Mouse (Mus musculus) frontal cortex, postnatal 36 days (tissue): ENCODE results near the gene Gigyf1.
A peak's percentile ranks its signal among the peaks of the same experiment; 100 is the strongest.

Experiments used
- DNase-seq, 2 experiments: peaks; one replicate each; pipeline ENCODE4 v3.0.0; 2022; ENCODE audit warnings: low spot score in 2 of 2

Gigyf1 gene

DNA sequence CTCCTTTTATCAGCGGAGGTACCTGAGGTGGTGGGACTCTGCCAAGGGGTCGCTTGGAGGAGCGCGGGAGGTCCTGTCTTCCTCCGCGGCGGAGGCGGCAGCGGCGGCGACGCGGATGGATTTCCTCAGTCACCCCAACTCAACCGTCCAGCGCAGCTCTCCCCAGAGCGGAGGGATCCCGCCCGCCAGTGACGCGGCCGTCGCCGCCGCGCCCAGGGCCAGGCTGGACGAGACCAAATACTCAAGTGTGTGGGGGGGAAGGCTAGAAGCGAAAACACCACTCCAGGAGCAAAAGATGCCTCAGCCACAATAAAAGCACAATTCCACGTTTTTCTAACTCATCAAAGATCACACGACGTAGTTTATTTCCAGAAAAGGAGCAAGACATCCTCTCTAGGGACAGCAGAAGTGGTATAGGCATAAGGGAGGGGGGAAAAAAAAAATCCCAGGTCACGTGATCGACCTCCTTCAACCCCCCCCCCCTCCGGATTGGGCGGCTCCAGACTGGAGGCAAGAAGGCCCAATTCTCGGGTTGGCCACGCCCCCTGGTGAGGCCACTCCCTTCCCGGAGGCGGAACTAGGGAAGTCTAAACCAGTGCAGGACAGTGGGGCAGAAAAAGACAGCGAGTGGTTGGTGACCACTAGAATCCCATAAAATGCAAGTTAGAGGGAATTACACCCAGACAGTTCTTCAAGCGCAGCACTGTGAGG, 14.9 kb downstream of the Gigyf1 start, which contains the start of the genes Epo and Gnb2:
Gene Epo (minus strand): TSS at position 126 of the 711 bp plus-strand sequence.
Gene Gnb2 (minus strand): TSS at position 394 of the 711 bp plus-strand sequence.
- peak; percentile 95 to 96 for DNase-seq

DNA sequence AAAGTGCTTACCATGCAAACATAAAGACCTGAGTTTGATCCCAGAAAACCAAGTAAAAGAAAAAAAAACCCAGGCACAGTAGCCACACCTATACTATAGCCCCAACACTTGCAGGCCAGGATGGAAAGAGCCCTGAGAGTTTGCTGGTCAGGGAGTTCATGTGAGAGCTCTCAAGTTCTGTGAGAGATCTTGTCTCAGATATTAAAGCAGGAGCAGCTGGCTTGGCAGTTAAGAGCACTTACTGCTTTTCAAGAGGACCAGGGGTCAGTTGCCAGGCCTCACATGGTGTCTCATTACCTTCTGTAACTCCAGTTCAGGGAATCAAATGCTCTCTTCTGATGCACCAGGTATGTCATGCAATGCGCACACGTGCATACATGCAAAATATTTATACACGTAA, 16.4 kb downstream of the Gigyf1 start:
- no peak for DNase-seq

DNA sequence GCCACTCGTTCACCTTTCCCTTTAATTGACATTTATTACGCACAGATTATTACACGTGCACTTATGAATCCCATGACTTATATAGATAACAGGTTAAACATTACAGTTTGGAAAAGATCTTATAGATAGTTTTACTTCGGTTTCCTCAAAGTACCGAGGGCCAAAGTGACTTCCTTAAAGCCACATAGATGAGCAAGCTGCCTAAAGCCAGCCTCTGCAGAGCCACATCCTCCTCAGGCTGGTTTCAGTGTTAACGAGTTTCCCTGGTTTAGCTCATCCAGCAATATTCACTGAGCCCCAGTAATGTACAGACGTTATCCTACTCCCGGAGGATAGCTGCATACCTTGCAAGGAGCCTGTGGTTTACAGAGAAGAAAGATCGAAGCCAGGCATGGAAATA, 17.0 kb downstream of the Gigyf1 start:
- DNase-seq, result no peak

DNA sequence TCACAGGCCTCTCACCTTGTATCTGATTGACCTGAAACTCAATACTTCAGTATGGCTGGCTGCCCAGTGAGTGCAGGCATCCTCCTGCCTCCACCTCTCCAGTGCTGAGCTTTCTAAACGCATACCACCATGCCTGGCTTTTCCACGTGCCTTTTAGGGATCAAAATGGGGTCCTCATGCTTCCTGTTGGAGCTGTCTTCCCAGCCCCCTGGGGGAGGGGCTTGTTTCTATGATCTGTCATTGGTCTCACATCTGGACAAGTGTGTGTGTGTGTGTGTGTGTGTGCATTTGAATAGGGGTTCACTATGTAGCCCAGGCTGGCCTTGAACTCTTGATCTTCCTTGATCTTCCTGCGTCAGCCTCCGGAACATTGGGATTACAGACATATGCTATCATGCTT, 19.1 kb downstream of the Gigyf1 start:
- DNase-seq, result no peak

DNA sequence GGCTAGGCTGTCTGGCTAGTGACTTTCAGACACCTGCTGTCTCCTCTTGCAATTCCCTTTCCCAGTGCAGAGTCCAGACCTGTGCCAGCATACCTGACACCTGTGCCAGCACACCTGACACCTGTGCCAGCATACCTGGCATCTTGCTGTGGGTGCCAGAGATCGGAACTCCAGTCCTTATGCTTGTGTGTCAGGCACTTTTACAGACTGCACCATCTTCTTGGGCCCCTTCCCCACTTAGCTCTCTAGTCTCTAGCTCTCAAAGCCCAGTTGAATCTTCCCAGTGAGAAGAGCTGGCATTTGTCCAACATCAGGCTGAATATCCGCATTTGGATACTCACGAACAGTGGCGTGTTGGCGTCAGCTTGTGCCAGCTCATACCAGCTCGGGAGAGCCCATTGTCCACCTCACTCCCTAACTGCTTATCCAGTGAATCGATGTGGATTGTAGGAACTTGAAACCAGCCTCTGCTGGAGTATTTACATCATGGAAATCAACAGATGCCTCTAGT, 21.0 kb downstream of the Gigyf1 start:
- peak in 1 of 2 experiments; percentile 52 for DNase-seq

DNA sequence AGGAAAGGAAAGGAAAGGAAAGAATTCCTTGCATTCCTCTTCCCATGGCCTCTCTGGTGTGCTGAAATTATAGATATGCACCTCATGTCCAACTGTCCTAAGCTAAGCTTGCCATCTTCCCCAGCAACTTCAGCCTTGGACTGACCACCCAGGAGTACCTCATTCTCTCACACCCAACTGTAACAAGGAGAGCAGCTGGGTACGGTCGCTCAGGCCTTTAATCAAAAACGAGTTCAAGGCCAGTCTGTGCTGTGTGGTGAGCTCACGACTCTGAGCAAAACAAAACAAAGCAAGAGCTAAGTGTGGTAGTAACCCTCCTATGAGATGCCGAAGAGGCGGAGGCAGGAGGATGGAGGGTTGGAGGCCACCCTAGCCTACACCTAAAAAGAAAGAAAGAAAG, 22.6 kb downstream of the Gigyf1 start:
- no peak for DNase-seq

DNA sequence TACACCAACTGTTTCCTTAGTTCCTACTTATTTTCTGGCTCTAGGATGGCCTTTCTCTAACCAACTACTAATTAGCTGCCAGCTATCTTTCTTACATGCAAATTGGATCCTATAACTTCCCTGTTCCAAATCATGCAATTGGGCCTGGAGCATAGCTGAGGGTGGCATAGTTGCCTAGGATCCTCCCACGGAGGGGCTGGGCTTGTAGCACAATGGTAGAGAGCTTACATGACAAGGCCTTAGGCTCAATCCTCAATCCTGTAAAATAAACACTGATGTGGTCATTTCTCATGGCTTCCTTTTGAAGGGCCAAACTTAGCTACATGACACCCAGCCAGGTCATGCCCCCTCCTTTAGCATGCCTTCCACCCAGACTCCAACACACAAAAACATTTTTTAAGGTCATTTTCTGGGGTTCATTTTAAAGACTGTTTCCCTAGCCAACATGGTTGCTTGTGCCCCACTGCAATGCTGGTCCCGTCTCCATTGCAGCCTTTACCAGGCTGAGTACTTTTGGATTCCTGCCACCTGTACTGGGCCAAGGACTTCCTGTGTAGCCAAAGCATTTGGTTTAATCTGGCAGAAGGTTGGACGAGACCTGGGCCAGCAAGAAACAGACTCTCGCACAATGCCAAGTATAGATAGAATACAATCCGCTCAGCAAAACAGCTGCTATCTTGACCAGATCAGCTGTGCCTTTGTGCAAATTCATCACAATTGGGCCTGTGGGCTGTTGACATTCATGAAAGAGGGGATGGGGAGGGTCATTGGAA, 23.6 kb downstream of the Gigyf1 start:
- DNase-seq, result no peak

DNA sequence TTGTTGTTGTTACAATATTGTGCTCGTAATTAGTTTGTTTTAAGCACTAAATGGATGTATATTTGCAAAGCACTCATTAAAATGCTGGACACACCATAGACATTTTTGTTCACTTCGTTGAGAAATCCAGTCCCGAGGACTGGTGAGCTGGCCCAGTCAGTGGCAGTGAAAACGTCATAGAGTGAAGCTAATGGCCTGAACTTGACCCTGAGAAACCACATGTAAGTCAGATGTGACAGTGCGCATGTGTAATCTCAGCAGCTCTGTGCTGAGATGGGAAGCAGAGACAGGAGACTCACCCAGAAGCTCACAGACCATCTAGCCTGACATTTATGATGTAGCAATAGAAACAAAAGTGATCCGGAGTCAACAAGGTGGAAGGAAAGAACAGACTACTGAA, 26.6 kb downstream of the Gigyf1 start:
- DNase-seq, result no peak

DNA sequence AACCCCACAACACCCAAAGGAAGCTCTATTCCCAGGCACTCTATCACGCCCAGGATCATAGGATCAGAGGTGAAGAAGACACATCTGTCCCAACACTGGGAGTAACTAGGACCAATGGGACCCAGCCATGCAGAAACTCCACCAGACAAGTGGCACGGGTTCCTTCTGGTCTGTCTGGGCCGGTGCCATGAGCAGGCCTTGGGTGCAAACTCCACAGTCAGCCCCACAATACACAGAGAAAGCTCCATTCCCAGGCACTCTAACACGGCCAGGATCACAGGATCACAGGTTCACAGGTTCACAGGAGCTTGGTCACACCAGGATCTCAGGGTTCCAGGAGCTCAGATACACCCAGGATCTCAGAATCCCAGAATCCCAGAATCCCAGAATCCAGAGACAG, 27.2 kb downstream of the Gigyf1 start:
- no peak for DNase-seq

DNA sequence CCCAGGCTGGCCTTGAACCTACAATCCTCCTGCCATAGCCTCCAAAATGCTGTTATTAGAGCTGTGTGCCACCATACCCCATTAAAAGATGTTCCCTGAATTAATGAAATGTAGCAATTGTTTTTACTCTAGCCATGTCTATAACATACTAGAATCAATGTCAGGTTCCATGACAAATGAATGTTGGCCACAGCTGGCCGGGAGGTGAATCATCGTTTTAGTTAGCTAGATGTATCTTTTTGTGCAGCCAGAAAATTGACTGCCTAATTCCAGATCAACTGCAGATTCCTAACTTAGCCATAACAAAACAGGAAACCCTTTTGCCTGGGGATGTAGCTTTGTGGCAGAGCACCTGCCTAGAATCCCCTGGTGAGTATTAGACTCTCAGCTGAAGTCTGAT, 31.5 kb downstream of the Gigyf1 start:
- DNase-seq, result no peak

DNA sequence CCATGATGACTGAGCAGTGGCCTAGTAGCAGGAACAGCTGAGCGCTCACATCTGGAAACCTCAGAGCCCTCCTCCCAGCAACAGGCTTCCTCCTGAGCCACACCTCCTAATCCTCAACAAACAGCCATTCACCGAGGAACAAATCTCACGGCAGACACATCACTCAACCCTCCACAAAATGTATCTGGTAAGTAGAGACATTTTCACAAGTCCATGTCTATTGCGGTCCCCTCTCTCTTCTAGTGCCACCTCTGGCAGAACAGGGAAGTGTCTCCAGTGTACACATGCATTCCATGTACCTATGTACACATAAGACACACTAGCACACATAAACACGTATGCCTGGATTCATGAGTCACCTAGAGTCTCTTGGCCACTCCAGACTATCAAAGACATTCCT, 32.8 kb downstream of the Gigyf1 start:
- no peak for DNase-seq

DNA sequence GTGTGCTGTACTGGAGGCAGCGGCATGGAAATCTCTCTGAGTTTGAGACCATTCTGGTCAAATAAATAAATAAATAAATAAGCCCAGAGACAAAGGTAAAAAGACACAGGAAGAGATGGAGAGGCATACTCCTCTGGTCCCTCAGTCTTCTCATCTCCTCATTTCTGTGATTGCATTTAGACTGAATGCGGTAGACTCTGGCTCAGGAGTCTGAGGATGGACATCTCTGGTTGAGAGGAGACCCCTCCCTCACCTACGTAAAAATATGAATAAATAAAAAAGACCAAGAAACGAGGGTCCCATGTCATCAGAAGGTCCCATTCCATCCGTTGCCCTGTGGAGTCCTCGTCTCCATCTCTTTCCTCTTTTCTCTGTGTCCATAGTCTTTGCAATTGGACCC, 34.7 kb downstream of the Gigyf1 start:
- no peak for DNase-seq

DNA sequence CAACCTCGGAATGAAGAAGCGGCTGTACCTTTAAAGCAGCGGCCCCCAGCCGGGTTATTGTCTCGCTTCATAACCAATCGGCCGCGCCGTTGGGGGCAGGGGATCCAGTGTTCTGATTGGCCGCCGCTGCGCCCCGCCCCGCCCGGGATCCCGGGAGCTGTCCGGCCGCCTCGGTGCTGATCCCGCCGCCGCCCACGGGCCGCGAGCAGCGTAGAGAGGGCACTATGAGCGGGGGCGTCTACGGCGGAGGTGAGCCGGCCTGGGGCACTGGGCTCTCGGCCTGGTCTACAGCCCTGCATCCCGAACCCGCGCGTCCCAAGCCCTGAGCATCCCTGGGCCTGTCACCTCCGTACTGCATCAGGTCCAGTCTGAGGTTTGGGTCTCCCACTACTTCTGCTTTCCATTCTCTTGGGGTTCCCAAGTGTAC, 35.1 kb downstream of the Gigyf1 start, which contains the start of gene Actl6b:
Gene Actl6b (plus strand): TSS at position 107 of the 427 bp plus-strand sequence.
- DNase-seq, result peak; percentile 90 to 93

DNA sequence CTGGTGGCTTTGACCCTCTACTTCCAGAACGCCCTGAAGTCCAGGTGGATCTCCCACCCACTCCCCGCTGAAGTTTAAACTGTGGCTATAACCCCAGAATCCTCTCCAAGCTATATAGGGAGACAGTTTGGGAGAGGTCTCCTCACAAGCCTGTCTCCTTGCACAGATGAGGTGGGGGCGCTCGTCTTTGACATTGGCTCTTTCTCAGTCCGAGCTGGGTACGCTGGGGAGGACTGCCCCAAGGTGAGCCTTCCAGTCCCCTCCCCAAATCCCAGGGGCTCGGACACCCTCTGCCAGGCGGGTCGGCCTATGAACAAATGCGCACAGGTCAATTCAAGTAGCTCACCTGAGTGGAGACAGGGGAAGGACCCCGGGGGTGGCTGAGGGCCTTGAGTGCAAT, 35.5 kb downstream of the Gigyf1 start:
- DNase-seq, result no peak

DNA sequence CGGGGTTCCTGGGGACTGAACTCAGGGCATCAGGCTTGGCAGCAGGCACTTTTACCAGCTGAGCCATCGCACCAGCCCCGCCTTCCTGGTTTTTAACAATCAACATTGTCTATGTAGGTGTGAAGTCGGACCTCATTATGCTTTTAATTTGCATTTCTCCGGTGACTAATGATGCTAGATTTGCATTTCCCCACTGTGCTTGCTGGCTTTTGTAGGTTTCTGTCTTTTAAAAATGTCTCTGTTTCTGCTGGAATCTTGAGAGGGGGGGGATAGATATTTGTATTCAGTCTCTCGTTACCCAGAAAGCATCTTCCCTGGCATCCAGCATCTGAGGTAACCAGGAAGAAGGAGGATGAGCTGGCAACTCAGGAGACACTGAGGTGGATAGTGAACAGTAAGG, 43.2 kb downstream of the Gigyf1 start:
- DNase-seq, result no peak

DNA sequence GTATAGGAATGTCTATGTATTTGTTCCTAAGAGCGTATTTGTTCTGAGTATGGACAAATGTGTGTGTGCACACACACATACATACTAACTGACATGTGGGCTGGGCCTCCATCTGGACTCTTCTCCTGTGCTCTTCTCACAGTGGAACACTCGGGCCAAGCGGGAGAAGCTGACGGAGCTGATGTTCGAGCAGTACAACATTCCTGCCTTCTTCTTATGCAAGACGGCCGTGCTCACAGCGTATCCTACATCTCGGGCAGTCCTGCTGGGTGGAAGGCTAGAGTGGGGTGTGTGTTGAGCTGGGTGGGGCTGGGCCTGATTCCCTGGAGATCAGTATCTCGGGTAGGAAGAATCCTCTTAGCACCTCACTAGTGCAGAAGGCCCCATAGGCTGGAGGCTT, 44.6 kb downstream of the Gigyf1 start:
- peak in 1 of 2 experiments; percentile 54 for DNase-seq

DNA sequence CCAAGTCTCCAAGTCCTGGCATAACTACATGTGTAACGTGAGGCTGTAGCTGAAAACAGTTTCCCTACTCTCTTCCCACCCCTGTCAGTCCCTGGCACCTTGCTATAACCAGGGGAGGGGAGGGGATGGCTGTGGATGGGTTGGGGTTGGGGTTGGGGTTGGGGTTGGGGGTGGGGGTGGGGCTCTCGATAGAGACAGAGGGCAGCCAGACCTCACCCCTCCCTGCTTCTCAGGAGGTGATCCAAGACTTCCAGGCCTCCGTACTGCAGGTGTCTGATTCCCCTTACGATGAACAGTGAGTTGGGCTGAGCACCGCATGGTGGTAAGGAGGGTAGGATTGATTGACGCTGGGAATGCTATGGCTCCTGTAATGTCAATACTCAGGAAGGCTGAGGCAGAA, 47.4 kb downstream of the Gigyf1 start:
- no peak for DNase-seq

DNA sequence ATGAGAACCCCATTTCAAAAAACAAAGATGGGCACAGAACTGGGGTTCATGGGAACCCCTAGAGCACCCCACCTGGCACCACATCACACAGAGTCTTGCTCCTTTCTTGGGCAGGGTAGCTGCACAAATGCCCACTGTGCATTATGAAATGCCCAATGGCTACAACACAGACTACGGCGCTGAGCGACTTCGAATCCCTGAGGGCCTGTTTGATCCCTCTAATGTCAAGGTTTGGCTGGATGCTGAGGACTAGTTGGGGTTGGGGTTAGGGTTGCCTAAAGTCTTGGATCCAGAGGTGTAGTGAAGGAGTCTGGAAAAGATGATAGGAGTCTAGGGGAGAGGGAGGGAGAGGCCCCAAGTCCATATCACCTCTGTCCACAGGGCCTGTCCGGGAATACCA, 48.1 kb downstream of the Gigyf1 start:
- DNase-seq, result no peak

DNA sequence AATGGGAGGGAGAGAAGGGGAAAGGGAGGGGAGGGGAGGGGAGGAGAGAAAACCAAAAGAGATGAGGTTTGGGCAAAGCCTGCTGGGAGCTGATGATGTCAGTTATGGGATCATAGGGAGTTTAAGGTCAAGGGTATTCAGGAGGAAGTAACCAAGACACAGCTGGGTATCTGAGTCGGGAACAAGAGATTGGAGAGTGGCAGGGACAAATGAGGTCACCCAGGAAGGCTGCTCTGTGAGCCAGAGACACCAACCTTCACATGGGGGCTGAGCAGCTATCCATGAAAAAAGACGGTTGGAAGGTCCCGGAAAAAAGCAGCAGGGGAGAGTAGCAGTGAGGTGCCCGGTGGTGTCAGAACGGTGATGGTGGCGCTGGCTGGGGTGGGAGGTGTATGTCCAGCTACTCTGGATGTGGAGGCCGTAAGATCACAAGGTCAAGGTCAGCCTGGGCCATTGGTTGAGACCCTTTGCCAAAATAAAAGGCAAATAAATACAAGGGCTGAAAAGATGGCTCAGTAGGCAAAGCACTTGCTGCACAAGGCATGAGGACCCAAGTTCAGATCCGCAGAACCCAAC, 50.0 kb downstream of the Gigyf1 start:
- DNase-seq, result no peak

DNA sequence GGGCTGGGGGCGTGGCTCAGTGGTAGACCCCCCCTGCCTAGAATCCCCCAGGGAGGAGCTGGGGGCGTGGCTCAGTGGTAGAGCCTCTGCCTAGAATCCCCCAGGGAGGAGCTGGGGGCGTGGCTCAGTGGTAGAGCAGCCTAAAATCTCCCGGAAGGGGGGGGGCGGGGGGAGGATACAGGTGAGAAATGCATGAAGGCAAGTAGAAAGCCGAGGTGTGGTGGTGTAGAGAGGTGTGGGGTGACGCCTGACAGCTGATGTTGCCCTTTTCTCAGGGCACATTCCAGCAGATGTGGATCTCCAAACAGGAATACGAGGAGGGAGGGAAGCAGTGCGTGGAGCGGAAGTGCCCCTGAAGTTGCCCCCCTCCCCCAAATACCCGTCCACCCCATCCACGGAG, 50.7 kb downstream of the Gigyf1 start:
- no peak for DNase-seq

DNA sequence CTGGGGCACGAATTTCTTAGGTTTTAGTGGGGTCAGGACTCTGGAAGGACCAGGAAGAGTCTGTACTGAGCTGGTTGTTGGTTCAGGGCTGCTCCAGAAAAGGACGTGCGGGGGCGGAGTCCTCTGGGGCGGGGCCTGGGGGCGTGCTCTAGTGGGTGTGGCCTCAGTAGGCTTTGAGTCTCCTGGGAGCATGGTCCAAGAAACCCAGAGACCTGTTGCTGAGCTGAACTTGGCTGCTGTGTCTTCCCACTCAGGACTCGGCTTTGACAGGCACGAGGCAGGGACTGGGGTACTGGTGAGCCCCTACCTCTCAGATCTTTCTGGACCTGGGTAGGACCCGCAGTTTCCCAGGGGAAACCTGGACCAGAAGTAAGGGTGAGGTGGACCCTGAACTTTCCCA, 51.3 kb downstream of the Gigyf1 start, which contains the start of gene Tfr2:
Gene Tfr2 (plus strand): TSS at position 176 of the 400 bp plus-strand sequence.
- DNase-seq, result no peak

DNA sequence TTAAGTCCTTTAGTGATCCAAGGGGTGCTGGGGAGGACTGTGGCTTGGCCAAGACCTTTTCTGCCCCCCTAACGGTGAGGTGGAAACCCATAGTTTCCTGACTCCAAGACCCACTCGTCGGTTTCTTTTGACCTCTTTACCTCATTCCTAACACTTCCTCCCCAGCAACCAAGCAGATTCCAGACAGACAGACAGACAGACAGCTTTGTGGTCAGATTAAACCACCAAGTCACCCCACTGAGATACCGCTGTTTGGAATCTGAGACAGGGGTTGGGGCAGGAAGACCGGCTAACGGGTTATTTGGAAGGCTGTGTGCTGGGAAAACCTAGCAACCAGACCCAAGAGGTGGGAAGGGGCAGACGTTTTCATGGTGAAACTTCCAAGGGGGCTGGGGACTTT, 51.8 kb downstream of the Gigyf1 start:
- DNase-seq, result no peak
